Mouse (Mus musculus) intestine, embryonic 16.5 days (tissue): ENCODE data around the gene Id3. TPM values are rescaled to one million over a fixed set of nuclear protein-coding genes. Genes with fewer than 3 reads are reported as not detected.

ENCODE experiments used
- ATAC-seq: fragments of 200-750 bp; cut with Nextera tagmentation; 2 replicates; pipeline ENCODE4 v1.8.0; 2017; ENCODE audit warnings: moderate TSS enrichment, moderate library complexity
- H3K27ac ChIP-seq: fragments of 300-500 bp; sonication (generic); 2 replicates; pipeline ENCODE4 v1.5.1; 2014; ENCODE audit warnings: mild to moderate bottlenecking, low read length
- H3K27me3 ChIP-seq: fragments of 300-500 bp; sonication (generic); replicated peaks from 2 replicates; pipeline ENCODE4 v1.6.1; 2014; ENCODE audit warnings: low read length, control low read depth, mixed read lengths; ENCODE audit not compliant: control insufficient read depth, insufficient read depth
- H3K36me3 ChIP-seq: fragments of 300-500 bp; sonication (generic); 2 replicates; pipeline ENCODE4 v1.6.1; 2014; ENCODE audit warnings: low read length, control low read depth; ENCODE audit not compliant: control insufficient read depth, insufficient read depth
- H3K4me1 ChIP-seq: fragments of 300-500 bp; sonication (generic); 2 replicates; pipeline ENCODE4 v1.6.1; 2014; ENCODE audit warnings: low read length, control low read depth, mixed read lengths; ENCODE audit not compliant: control insufficient read depth, insufficient read depth
- H3K4me2 ChIP-seq: fragments of 300-500 bp; sonication (generic); 2 replicates; pipeline ENCODE4 v1.6.1; 2014; ENCODE audit warnings: low read depth, low read length, control low read depth
- H3K4me3 ChIP-seq: fragments of 300-500 bp; sonication (generic); 2 replicates; pipeline ENCODE4 v1.5.1; 2014; ENCODE audit warnings: mild to moderate bottlenecking, low read length
- H3K9ac ChIP-seq: fragments of 300-500 bp; sonication (generic); 2 replicates; pipeline ENCODE4 v1.6.1; 2014; ENCODE audit warnings: low read depth, low read length
- H3K9me3 ChIP-seq: fragments of 300-500 bp; sonication (generic); 2 replicates; pipeline ENCODE4 v1.6.1; 2016; ENCODE audit warnings: low read length, control low read depth; ENCODE audit not compliant: control insufficient read depth
- WGBS: fragments of 180-500 bp; shearing (Covaris S2); extraction: QIAGEN DNeasy Blood & Tissue Kit; methylation state at CpG from one replicate; pipeline ENCODE4 v1.1.7; 2014; 5-methylcytosine and 5-hydroxymethylcytosine counted together
- polyA plus RNA-seq: library from polyadenylated mRNA; unstranded; fragments of >200 nt; fragmentation: Nextera tagmentation; extraction: Ambion mirVana; gene quantifications from 2 replicates; pipeline ENCODE4 v1.2.1, GENCODE M21; 2015

Gene Id3
- polyA plus RNA-seq, 1 experiment from 2014 or later: 245 TPM

DNA sequence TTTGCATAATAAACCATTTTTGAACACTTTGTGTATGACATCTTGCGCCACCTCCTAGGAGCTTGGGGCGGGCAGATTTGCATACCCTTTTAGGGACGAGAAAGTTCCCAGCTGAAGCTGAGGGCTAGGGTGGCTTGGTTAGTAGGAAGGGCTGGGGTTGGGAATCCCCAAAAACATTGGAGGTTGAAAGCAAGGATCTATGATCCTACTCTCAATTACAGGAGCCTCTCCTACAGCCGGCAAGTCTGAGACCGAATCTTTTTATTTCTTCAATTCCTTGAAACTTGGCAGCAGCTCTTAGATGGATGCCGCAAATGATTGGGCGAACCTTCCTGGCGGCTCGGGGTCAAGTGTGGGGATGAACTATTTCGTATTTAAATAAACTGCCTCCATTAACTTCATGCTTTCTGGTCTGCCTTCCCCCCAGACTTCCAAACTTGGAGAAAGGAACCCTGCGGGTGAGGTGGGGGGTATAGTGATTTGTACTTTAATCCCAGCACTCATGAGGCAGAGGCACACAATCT is 2.1 kb downstream of the Id3 start:
- Histone ChIP-seq H3K9me3 (no peaks in the 10 kb centered on the region), H3K36me3 (no peaks in the 10 kb centered on the region), H3K27me3 (no peaks in the 10 kb centered on the region), H3K4me3 (peak overlapping the region; percentile 82), H3K9ac (peak overlapping the region; percentile 93), H3K4me1 (peaks cover 58% of the 10 kb centered on the region), H3K4me2 (peak overlapping the region; percentile 79), H3K27ac (peak overlapping the region; percentile 98)
- ATAC-seq: no peak
- WGBS: 25% methylated on average over 11 of the region's 11 CpGs

DNA sequence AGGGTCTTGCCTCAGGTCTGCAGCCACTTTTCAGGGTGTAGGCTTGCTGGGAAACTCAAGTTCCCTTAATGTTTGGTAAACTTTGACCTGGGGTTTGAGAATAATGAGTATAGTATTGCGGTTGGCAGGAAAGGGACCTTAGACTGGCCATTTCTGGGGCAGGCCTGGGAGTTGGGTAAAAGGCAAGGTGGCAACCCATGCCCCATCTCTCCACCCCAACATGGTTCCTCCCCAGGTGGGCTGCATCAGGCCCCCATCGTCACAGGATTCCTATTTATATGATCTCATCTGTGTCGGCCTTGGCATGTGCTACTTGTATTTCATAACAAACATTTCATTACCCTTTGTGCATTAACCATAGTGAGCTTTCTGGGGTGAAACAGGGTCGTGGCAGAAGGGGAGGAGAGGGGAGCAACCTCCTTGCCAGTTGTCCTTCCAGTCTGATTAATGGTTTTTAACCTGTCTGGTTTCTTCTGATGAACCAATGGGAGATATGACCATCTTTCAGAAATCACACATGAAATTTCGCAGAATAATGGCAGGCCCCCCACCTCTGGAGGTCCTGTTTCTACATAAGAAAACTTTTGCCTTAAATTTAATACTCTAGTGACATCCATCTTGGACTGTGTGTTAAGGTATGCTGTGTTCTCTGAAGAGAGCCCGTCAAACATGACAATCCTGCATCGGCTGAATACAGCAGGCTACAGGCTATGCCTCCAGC is 2.9 kb downstream of the Id3 start:
- peak overlapping the region; percentile 93 for H3K9ac ChIP-seq
- peak overlapping the region; percentile 98 for H3K27ac ChIP-seq
- peak overlapping the region; percentile 79 for H3K4me2 ChIP-seq
- 31% methylated on average over 7 of the region's 7 CpGs for WGBS
- H3K9me3 ChIP-seq: no peaks in the 10 kb centered on the region
- H3K36me3 ChIP-seq: no peaks in the 10 kb centered on the region
- peak overlapping the region; percentile 82 for H3K4me3 ChIP-seq
- H3K27me3 ChIP-seq: no peaks in the 10 kb centered on the region
- no peak for ATAC-seq
- H3K4me1 ChIP-seq: peaks cover 51% of the 10 kb centered on the region

DNA sequence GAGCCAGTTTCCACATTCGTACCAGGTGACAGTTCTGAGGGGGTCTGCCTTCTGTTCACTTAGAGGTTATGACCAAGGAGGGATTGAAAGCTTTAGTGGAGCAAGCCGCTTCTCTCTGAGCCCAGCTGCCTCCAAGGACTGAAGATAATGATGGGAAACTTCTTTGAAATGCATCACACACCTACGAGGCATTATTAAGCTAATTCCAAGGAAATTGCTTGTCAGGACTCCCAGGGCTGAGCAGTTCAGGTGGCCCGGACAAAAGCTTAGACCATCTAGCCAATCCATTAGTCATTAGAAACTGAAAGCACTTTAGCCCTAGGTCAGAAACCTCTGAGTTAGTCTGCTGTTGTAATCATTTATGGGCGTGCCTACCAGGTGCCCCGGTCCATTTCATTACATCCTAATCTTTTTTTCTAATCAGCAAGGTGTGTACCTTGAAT is 3.4 kb downstream of the Id3 start:
- ATAC-seq: peak; percentile 8; the same call in 1 of the 2 replicates
- H3K4me1 ChIP-seq: peaks cover 47% of the 10 kb centered on the region
- peak overlapping the region; percentile 93; the same call in 1 of the 2 replicates for H3K9ac ChIP-seq
- H3K4me3 ChIP-seq: peak overlapping the region; percentile 82
- WGBS: 23% methylated on average over 6 of the region's 6 CpGs
- H3K27ac ChIP-seq: peak overlapping the region; percentile 98
- H3K4me2 ChIP-seq: peak overlapping the region; percentile 79
- H3K36me3 ChIP-seq: no peaks in the 10 kb centered on the region
- H3K9me3 ChIP-seq: no peaks in the 10 kb centered on the region
- no peaks in the 10 kb centered on the region for H3K27me3 ChIP-seq

DNA sequence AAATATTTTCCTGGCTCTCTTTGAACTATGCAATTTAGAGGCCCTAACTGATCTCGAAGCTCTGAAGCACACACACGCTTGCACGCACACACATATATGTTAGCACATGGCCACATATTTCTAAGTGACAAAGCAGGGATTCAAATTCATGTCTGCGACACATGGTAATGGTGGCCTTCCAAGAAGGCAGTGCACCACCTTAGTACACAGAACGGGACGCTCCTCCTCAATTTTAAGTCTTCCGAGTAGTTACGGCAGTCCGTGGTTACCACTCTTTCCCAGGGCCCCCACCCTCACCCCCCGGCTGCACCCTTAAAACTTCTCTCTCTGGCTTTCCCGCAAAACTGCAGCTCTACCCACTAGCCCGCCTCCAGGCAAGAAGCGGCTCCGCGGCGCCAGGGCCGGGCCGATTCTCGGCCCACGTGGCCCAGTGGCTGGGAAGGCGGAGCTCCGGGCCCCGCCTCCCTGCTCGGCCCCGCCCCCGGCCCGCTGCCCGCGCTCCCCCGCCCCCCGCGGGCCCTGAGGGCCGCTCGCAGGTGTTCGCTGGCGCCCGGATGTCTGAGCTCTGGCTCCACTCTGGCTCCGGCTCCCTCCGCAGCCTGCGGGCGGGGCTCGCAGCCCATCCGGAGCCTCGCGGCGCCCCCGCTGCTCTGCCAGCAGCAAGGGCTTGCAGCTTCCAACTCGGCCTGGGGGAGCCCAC is 4.3 kb downstream of the Id3 start:
- no peaks in the 10 kb centered on the region for H3K36me3 ChIP-seq
- peak overlapping the region; percentile 68 for H3K9ac ChIP-seq
- H3K4me3 ChIP-seq: peak overlapping the region; percentile 39
- H3K27ac ChIP-seq: peak overlapping the region; percentile 98
- under 1% methylated on average over 47 of the region's 48 CpGs for WGBS
- peaks cover 44% of the 10 kb centered on the region for H3K4me1 ChIP-seq
- peak overlapping the region; percentile 79 for H3K4me2 ChIP-seq
- ATAC-seq: peak; percentile 77
- no peaks in the 10 kb centered on the region for H3K9me3 ChIP-seq
- no peaks in the 10 kb centered on the region for H3K27me3 ChIP-seq

GRCm38 (mm10) chr4:136148342-136149044 is 5.2 kb downstream of the Id3 start:
- H3K27me3 ChIP-seq: no peaks in the 10 kb centered on the region
- H3K4me2 ChIP-seq: peak overlapping the region; percentile 79
- H3K4me3 ChIP-seq: peak overlapping the region; percentile 39
- 11% methylated on average over 31 of the region's 31 CpGs for WGBS
- H3K9ac ChIP-seq: peak overlapping the region; percentile 65
- peak overlapping the region; percentile 98 for H3K27ac ChIP-seq
- H3K4me1 ChIP-seq: peaks cover 39% of the 10 kb centered on the region
- ATAC-seq: no peak; the same call in 1 of the 2 replicates
- H3K9me3 ChIP-seq: no peaks in the 10 kb centered on the region; the same call in 1 of the 2 replicates
- H3K36me3 ChIP-seq: no peaks in the 10 kb centered on the region

DNA sequence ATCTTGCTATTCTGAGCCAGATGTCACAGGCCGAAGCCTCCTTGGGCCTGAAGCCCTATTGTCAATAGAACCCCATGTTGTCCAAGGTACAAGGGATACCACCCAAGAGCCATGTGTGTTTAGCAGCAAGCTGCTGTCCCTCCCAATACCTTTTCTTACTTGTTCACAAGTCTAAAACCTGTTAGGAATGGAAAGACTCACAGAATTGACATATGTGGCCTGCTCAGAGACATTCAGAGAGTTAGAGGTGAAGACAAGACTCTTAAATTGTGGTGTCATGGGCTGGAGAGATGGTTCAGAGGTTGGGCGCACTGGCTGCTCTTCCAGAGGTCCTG is 5.7 kb downstream of the Id3 start:
- Histone ChIP-seq H3K9ac (peak overlapping the region; percentile 65; the same call in 1 of the 2 replicates), H3K4me3 (no peak overlapping the region), H3K27ac (peak overlapping the region; percentile 98), H3K9me3 (no peaks in the 10 kb centered on the region; the same call in 1 of the 2 replicates), H3K4me2 (no peak overlapping the region), H3K4me1 (peaks cover 39% of the 10 kb centered on the region), H3K27me3 (no peaks in the 10 kb centered on the region), H3K36me3 (no peaks in the 10 kb centered on the region)
- 89% methylated on average over 2 of the region's 2 CpGs for WGBS
- no peak for ATAC-seq

DNA sequence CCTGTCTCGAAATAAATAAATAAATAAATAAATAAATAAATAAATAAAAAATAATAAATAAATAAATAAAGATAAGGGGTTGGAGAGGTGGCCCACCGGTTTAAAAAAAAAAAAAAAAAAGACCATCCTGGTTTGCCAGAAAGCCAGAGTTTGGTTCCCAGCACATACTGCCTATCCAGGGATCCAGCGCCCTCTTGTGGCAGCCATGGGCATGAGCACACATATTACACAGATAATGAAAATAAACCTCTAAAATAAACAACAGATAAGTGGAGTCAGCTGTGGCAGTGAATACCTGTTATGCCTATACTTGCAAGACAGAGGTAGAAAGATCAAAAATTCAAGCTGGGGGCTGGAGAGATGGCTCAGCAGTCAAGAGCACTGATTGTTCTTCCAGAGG is 6.4 kb downstream of the Id3 start:
- no peak for ATAC-seq
- WGBS: 35% methylated on average over 3 of the region's 3 CpGs
- H3K4me3 ChIP-seq: no peak overlapping the region
- H3K4me2 ChIP-seq: no peak overlapping the region
- H3K36me3 ChIP-seq: no peaks in the 10 kb centered on the region
- H3K27ac ChIP-seq: no peak overlapping the region
- peaks cover 39% of the 10 kb centered on the region for H3K4me1 ChIP-seq
- H3K27me3 ChIP-seq: no peaks in the 10 kb centered on the region
- H3K9ac ChIP-seq: no peak overlapping the region
- H3K9me3 ChIP-seq: no peaks in the 10 kb centered on the region; the same call in 1 of the 2 replicates

- no peak for ATAC-seq
- Histone ChIP-seq H3K4me2 (no peak overlapping the region), H3K4me3 (no peak overlapping the region), H3K9me3 (no peaks in the 10 kb centered on the region; the same call in 1 of the 2 replicates), H3K4me1 (peaks cover 32% of the 10 kb centered on the region), H3K36me3 (no peaks in the 10 kb centered on the region), H3K27ac (no peak overlapping the region), H3K9ac (no peak overlapping the region), H3K27me3 (no peaks in the 10 kb centered on the region)
- 70% methylated on average over 4 of the region's 4 CpGs for WGBS
Observed at GRCm38 (mm10) chr4:136150596-136150995, 7.3 kb downstream of the Id3 start.

DNA sequence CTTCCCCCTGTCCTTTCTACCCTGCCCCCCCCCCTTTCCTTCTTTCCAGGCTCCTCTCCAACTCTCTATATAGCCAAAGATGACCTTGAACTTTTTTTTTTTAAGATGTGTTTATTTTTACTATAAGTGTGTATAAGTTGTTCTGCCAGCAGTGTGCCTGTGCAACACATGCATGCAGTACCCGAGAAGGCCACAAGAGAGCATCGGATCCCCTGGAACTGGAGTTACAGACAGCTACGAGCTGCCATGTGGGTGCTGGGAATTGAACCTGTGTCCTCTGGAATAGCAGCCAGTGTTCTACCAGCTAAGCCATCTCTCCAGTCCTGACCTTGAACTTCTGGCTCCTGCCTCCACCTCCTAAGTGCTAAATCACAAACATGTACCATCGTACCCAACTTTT is 9.5 kb downstream of the Id3 start:
- Histone ChIP-seq H3K27me3 (no peaks in the 10 kb centered on the region), H3K4me1 (peaks cover 15% of the 10 kb centered on the region), H3K36me3 (no peaks in the 10 kb centered on the region), H3K9ac (no peak overlapping the region), H3K9me3 (no peaks in the 10 kb centered on the region; the same call in 1 of the 2 replicates), H3K4me3 (no peak overlapping the region), H3K4me2 (no peak overlapping the region), H3K27ac (no peak overlapping the region)
- ATAC-seq: no peak
- WGBS: 83% methylated on average over 4 of the region's 4 CpGs
